Mouse (Mus musculus) kidney, adult 2 months (tissue): Measurements from ENCODE around the gene Kank1.

Source experiments
- CTCF ChIP-seq: fragments of 200-500 bp; conservative IDR thresholded peaks from 2 replicates; pipeline ENCODE4 v1.5.1; 2011; ENCODE audit warnings: low read depth, mild to moderate bottlenecking, control low read depth, low read length, moderate library complexity, mixed read lengths; ENCODE audit not compliant: insufficient read depth, insufficient read length
- POLR2A ChIP-seq: fragments of 200-500 bp; IDR thresholded peaks from one replicate; pipeline ENCODE4 v1.6.1; 2011; ENCODE audit warnings: low read depth, low read length, control low read depth

DNA sequence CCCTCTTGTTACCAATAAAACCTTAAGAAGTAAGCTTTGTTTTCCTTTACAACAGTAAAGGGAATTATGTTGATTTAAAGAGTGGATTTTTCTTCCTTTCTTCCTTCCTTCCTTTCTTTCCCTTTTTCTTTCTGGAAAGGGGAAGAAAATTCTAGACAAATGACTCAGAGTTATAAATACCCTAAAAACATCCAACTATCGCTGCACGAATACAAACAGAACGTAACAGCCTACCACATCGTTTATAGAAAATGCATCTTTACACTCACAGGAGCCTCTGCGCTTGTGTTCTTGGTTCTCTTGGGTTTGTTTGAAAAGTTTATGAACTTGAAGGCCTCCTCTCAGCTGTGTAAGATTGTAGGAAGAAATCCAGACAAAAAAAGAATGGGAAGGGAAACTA is 178.7 kb downstream of the Kank1 start:
- no peak for TF ChIP-seq CTCF
- no peak for TF ChIP-seq POLR2A
